Mouse (Mus musculus) ES-Bruce4 (cell line): ENCODE measurements around the gene Zfp933.

ENCODE experiments used
- EP300 ChIP-seq: IDR thresholded peaks from 2 replicates; pipeline ENCODE4 v1.6.1; 2011; ENCODE audit warnings: low read depth, low read length; ENCODE audit not compliant: insufficient read depth
- POLR2A ChIP-seq: IDR thresholded peaks from one replicate; pipeline ENCODE4 v1.8.1; 2011; ENCODE audit warnings: low read length; ENCODE audit not compliant: insufficient read depth

- TF ChIP-seq POLR2A (no peak), EP300 (no peak)
Measured at GRCm38 (mm10) chr4:147862051-147862450, 13.9 kb upstream of the Zfp933 start.
